Mouse (Mus musculus) layer of hippocampus, adult 18-20 months (tissue): ENCODE data around the gene Kndc1. TPM values are rescaled to one million over a fixed set of nuclear protein-coding genes. Genes with fewer than 3 reads are reported as not detected.

Experiments used
- DNase-seq, 2 experiments: peaks; one replicate each; pipeline ENCODE4 v3.0.0; 2022; ENCODE audit warnings: low spot score in 2 of 2
- total RNA-seq, 2 experiments: library from RNA; stranded (reverse); gene quantifications; 2 replicates each; pipeline ENCODE4 v1.2.3; 2021

The Kndc1 gene
- total RNA-seq, 2 experiments from 2014 or later, result 84.7 to 86.2 TPM

GRCm38 (mm10) chr7:139901981-139902380, 7.5 kb downstream of the Kndc1 start:
- no peak for DNase-seq

- DNase-seq, result no peak
Observed at GRCm38 (mm10) chr7:139905261-139905660, 10.8 kb downstream of the Kndc1 start.

DNA sequence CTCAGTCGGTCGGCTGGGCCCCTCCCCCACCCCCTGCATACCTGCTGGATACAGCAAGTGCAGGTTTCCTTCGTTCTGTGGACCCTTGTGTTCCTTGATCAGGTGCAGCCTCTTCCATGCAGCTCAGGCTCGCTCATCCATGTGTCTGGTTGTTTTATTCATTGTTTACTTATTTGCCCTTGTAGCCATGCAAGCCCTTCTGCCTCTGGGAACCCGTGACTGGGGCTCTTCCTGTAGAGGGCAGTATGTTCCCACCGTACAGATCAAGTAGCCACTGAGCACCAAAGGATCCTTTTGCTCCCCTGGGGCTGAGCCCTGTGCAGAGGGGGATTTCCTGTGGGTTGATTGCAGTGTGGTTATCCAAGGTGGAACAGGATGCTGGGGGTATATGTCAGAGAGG, 11.2 kb downstream of the Kndc1 start:
- peak in 1 of 2 experiments; percentile 54 for DNase-seq

DNA sequence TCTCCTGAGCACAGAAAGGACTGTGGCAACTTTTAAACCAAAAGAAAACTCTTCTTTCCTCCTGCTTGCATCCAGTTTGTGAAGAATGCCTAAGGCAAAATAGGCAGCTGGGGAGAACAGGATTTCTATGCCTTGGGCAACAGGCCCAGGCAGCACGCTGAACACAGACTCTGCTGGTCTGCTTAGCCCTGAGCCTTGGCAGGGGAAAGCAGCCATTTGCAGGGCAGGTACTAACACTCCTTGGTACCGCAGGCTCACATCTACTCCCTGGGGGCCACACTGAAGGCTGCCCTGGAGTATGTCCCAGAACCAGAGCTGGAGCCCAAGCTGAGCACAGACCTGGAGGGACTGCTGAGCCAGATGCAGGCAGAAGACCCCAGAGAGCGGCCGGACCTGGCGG, 13.7 kb downstream of the Kndc1 start:
- DNase-seq, result peak in 1 of 2 experiments; percentile 55

GRCm38 (mm10) chr7:139909469-139909868, 15.0 kb downstream of the Kndc1 start:
- DNase-seq, result no peak

- DNase-seq, result no peak
Observed at GRCm38 (mm10) chr7:139910204-139910835, 15.8 kb downstream of the Kndc1 start.

- DNase-seq, result no peak
Observed at GRCm38 (mm10) chr7:139914141-139915047, 19.9 kb downstream of the Kndc1 start.

- DNase-seq, result no peak
Observed at GRCm38 (mm10) chr7:139915646-139916257, 21.3 kb downstream of the Kndc1 start.

DNA sequence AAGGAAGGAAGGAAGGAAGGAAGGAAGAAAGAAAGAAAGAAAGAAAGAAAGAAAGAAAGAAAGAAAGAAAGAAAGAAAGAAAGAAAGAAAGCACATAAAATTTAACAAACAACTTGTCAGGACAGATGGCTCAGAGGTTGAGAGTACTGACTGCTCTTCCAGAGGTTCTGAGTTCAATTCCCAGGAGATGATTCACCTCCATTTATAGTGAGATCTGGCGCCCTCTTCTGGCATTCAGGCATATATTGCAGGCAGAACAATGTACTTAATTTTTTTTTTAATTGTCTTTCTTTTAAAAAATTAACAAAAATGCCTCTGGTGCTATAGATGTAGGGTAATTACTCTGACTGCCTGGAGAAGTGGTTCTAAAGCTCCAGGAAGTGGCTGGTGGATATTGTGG, 21.8 kb downstream of the Kndc1 start:
- no peak for DNase-seq

DNA sequence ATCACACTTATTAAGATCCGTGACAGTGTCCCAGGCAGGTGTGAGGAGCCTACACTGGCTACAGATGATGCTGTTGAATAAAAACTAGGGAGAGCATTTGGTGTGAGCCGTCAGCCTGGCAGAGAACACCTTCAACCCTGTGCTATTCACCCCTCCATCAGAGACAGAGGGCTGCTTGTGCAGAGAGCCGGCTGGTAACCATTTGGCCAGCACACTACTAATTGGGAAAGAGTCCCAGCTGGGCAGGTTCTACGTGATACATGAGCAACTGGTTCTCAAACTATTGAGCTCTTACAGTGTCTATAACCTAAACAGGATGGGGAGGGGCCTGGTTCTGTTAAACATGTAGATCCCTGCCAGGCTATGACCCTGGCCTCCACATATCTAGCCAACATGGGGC, 23.8 kb downstream of the Kndc1 start:
- peak in 1 of 2 experiments; percentile 35 for DNase-seq

DNA sequence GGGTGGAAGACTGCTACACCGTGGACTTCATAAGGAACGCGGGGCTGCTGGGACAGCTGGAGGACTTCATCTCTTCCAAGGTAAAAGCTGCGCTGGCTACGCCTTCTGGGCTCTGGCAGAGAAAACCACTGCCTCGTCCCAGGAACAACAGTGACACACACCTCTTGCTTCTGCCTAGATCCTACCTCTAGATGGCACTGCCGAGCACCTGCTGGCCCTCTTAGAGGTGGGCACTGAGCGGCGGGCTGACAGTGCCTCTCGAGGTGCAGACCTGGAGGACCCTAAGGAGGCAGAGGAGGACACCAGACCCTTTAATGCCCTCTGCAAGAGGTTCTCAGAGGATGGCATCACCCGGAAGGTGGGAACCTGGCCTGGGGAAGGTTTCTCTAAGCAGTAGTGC, 36.2 kb downstream of the Kndc1 start:
- DNase-seq, result peak in 1 of 2 experiments; percentile 44

- DNase-seq, result no peak
Observed at GRCm38 (mm10) chr7:139936705-139937104, 42.2 kb downstream of the Kndc1 start.

- no peak for DNase-seq
Observed at GRCm38 (mm10) chr7:139937138-139937537, 42.6 kb downstream of the Kndc1 start.

DNA sequence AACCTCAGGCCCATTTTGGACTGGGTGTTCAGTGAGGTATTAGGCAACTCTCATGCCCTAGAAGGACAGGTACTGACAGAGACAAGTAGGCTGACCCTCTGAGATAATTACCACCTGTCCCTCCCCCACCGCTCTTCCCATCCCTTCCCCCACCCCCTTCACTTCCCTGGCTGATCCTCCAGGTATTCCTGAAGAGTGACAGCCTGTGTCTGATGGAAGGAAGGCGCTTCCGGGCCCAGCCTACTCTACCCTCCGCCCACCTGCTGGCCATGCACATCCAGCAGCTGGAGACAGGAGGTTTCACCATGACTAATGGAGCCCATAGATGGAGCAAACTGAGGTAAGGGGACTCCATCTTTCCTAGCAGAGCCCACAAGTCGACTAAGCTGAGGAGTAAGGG, 43.3 kb downstream of the Kndc1 start:
- DNase-seq, result no peak

- no peak for DNase-seq
Observed at GRCm38 (mm10) chr7:139940476-139941209, 46.1 kb downstream of the Kndc1 start.

DNA sequence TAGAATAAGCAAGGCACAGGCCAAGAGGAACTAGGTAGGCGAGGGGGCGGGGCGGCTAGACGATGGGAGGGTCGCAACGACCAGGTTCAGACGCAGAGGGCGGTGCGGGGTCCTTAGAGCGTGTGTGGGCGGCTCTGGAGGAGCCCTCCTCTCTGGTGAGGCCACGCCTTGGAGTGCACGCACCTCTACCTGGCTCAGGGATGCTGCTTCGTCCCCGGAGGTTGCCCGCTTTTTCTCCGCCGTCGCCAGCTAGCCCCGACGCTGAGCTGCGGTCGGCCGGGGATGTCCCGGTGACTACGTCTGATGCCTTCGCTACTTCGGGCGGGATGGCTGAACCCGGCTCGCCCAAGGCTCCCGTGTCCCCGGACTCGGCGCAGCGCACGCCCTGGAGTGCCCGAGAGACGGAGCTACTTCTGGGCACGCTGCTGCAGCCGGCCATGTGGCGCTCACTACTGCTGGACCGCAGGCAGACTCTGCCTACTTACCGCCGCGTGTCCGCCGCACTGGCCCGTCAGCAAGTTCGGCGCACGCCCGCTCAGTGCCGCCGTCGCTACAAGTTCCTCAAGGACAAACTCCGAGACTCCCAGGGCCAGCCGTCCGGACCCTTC, 49.3 kb downstream of the Kndc1 start, which contains the start of gene Utf1:
TSS of gene Utf1 (plus strand) at position 116 of the 608 bp plus-strand sequence.
- DNase-seq, result no peak

GRCm38 (mm10) chr7:139944291-139945240, 50.1 kb downstream of the Kndc1 start:
- no peak for DNase-seq

DNA sequence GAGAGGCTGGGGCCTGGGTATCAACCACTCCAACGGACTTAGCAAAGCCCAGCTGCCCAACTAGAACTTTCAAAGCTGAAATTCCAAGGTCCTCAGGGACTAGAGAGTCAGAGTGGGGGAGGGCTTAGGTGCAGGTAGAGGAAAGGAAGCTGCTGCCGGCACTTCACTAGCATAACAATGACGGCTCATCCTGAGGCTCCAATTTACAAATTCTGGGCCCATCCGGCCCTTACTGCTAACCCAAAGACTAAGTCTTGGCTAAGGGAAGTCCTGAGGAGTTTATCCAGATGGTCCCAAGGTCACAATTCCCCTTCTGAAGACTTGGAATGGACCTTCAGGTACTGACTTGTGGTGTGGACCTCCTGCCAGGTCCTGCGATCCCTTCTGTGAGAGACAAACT, 51.0 kb downstream of the Kndc1 start:
- no peak for DNase-seq

GRCm38 (mm10) chr7:139946032-139946431, 51.5 kb downstream of the Kndc1 start:
- DNase-seq, result no peak

- no peak for DNase-seq
Observed at GRCm38 (mm10) chr7:139949893-139950282, 55.4 kb downstream of the Kndc1 start.
